Mouse (Mus musculus): ENCODE data around the gene Shbg.

DNA sequence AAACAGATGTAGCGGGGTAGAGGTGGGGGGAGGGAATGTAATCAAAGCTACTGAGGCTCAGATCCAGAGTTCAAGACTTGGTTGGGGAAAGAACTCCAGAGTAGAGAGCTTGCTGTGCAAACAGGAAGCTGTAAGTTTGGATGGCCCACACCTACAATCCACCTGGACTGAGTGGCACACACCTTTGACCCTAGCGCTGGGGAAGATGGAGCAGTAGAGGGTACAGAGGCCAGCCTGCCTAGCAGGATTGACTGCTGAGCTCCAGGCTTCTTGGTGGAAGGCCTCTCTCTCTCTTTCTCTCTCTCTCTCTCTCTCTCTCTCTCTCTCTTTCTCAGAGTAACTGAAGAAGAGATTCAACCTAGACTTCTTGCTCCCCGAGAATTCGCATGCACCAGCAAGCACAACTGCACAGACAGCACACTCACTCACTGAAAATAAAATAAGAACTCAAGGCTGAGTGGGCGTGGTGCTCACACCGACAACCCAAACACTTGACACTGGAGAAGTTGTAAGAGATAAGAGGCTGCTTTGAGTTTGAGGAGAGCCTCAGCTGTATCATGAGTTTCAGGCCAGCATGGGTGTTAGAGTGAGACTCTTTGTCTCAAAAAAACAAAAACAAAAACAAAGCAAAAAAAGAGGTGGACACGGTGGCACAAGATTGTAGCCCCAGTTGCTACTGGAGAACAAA is 2.8 kb upstream of the Shbg start:
- no peak for TF ChIP-seq CTCF (IDR thresholded peaks at IDR 0.05; ENCODE audit: low read depth, low read length)
- TF ChIP-seq POLR2A (IDR thresholded peaks at IDR 0.05; ENCODE audit: extremely low read depth, insufficient read depth, low read length), result no peak

Data from liver, adult 2 months (tissue).